Mouse (Mus musculus) layer of hippocampus, adult 18-20 months (tissue): ENCODE measurements around the gene Lingo1. TPM values are rescaled to one million over a fixed set of nuclear protein-coding genes. Genes with fewer than 3 reads are reported as not detected.

Experiments
- DNase-seq, 2 experiments: peaks; one replicate each; pipeline ENCODE4 v3.0.0; 2022; ENCODE audit warnings: low spot score in 2 of 2
- total RNA-seq, 2 experiments: library from RNA; stranded (reverse); gene quantifications; 2 replicates each; pipeline ENCODE4 v1.2.3; 2021

The Lingo1 gene
- total RNA-seq, 2 experiments from 2014 or later: 261 to 262 TPM

DNA sequence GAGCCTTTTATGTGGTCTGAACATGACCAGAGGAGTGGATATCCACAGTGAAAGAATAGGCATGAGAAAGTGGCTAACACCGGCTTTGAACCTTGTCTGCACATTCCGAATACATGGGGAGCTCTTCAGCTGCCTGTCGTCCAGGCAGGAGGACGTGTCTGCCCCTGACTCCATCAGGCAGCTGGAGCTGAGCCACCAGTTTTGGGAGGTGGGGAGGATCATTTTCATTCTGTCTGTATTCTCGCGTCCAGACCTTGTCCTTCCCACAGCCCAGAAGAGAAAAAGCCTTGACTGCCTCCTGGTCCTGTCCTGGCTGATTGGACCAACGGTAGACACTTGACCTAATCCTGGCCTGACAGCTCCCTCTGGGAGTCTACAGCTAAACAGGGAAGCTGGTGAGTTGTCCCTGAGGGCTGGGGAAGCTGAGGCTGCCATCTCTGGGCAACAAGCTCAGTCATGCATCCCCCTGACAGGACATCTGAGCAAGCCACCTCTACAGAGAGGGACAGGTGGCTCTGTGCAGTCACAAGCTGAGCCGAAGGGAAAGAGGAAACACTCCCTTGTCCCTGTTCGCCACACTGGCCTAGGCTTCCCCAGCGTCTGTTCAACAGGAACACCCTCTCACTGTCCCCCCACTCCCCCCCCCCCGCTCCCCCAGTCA lies 187.4 kb downstream of the Lingo1 start:
- DNase-seq: no peak

DNA sequence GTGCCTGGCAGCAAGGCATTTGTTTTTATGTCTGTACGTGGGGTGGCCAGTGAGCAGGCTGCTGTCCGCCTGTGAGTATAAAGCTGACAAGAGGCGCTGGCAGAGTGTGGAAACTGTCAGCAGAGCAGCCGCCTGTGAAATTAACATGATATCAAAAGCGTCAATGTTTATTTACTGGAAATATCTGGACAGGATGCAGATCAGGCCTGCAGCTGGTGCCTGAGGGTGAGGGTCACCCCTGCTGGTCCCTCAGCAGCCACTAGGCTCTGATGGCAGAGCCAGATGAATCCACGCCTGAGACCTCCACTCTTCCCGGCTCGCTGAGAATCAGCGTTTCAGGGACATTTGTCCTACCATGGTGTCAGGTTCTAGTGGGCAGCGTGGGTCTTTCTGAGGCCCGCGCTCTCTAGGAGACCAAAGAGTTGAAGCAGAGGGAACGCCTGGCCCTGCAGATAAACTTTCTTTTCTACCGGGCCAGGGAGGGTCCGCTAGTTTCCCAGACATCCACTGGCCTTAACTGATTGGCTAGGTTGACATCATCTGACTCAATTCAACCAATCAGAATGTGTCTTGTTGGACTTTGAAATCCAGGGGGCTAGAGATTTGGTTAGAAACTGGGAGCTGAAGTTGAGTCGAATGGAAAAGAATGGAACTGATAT lies 190.1 kb downstream of the Lingo1 start:
- no peak for DNase-seq

GRCm38 (mm10) chr9:56605443-56605806 lies 190.8 kb downstream of the Lingo1 start:
- DNase-seq: no peak

GRCm38 (mm10) chr9:56604797-56605442 lies 191.3 kb downstream of the Lingo1 start:
- DNase-seq: no peak

DNA sequence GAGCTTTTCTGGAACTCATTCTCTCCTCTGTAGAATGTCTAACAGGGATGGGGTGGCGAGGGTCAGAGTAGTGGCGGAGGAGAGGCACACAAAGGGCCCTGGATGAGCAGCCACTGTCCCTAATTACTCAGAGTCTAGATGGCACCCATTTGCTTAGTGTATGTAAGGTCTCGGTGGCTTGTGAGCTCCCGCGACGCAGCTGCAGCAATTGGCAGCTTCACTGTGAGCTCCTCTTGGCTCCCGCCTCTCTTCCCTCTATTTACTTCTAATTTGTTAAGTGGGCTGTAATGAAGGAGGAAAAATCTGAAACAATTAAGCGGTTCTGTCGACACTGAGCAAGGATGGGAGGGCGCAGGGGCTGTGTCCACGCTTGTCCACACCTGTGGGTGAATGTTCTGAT lies 195.6 kb downstream of the Lingo1 start:
- peak in 1 of 2 experiments; percentile 41 for DNase-seq

DNA sequence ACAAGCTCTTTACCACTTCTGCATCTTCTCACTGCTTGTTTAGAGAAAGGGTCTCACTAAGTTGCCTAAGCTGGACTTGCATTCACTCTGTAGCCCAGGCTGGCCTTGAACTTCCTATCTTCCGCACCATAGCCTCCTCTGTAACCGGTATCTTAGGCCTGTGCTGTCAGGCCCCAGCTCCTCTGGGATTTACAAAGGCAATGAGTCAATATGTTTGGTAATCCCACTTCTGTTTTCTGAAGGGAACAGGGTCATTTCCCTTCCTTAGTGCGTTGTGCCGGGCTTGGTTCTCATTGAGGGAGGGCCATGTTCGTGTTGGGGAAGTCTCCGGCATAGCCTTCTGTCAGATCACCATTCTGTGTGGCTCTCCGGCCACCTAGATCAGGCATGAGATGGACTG lies 203.6 kb downstream of the Lingo1 start:
- DNase-seq: no peak

DNA sequence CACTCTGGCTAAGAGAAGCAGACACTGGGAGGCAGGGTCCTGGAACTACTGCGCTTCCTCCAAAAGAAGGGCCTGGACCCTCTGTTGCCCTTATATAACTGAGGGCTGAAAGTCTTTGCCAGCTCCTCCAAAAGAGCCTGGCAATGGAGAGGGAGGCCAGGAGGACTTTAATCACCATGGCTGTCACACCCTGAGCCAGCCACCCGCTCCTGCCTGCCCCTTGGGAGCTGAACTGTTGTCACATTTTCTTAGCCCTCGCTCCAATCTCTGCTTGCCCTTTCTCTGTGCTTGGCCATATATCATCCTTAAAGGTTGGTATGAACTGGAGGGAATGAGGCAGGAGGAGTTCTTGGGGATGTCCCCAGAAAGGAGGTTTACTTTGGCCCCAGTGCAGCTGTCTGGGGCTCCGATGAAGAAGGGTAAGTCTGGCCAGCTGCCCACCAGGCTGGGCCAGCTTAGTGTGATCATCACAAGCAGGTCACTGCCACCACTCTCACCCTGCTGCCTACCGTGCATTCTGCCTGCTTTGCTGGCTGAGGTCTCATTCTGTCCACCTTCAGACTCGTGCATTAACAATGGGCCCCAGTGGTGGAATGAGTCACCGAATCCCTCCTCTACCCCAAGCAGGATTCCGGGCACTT lies 204.9 kb downstream of the Lingo1 start:
- DNase-seq: no peak

GRCm38 (mm10) chr9:56589762-56590161 lies 206.5 kb downstream of the Lingo1 start:
- DNase-seq: no peak

- DNase-seq: no peak
Measured at GRCm38 (mm10) chr9:56584043-56584424, 212.2 kb downstream of the Lingo1 start.

- peak in 1 of 2 experiments; percentile 29 for DNase-seq
Measured at GRCm38 (mm10) chr9:56583139-56584042, 212.9 kb downstream of the Lingo1 start.

DNA sequence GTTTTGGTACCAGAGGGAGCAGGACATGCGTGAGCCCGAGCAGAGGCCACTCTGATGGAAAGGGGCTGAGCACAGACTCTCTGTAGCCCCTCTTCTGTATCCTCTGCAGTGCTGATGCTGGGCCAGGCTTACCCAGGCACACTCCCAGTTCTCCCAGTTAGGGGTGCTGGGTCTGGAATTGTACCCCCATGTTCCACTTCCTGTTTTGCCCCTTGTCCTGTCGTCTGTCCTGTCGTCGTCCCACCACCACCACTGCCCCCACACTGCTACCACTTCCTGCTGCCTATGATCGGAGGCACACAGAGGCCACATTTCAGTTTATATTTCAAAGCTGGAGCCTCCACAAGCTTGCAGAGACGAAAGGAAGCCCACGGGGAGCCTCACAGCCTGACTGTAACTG lies 213.6 kb downstream of the Lingo1 start:
- DNase-seq: no peak

- DNase-seq: no peak
Measured at GRCm38 (mm10) chr9:56581700-56582099, 214.6 kb downstream of the Lingo1 start.

GRCm38 (mm10) chr9:56581016-56581415 lies 215.3 kb downstream of the Lingo1 start:
- no peak for DNase-seq

- no peak for DNase-seq
Measured at GRCm38 (mm10) chr9:56580101-56580500, 216.2 kb downstream of the Lingo1 start.

DNA sequence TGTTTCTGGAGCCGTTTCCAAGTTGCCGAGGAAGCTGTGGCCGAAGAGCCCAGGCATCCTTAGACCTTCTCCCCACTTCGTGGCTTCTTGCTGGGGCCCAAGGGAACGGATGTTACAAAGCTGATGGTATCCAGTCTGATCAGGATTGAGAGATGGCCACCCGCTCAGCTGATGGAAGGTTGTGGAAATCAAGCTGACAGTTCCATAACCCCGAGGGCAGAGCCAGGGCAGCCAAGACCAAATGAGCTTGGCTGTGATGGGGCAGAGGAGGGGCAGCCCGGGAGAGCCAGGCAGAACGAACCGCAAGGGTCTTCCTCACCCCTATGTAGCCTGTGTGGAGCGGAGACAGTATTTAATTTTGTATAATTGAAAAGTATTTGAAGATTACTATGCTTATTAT lies 218.9 kb downstream of the Lingo1 start:
- no peak for DNase-seq

GRCm38 (mm10) chr9:56572534-56573479 lies 223.5 kb downstream of the Lingo1 start:
- peak in 1 of 2 experiments; percentile 55 for DNase-seq
